8 mouse cellular contexts compared by ENCODE assay signal in the genomic region with DNA sequence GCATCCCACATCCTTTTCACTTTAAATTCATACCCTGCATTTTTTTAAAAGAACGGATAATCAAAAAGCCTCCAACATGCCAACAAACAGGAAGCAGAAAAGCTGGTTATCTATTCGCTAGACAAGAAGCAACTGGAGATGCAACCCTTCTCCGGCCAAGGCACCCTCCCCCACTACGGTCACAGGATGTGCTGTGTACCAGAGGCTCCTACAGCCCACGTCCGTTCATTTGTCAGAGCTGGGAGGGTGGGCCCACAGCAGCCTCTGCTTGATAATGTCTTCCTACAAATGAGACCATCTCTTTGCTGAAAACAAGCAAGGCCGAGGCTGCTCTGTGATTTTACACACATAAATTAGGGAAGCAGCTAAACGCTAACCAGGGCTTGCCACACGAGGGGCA.
DNase-seq lines count a peak whose midpoint lies in the region; ATAC-seq and TF ChIP-seq lines count a peak whose summit lies in the region.

No protein-coding gene starts in this region.

- H3K27ac ChIP-seq in gastrocnemius, adult 2 months = 0 out of 2 replicates have a peak overlapping the region, but pooled peaks have one; percentile 12
- H3K27ac ChIP-seq in embryonic facial prominence, embryonic 10.5 days (replicated peaks) = no peak overlapping the region
- H3K27ac ChIP-seq in hindbrain, embryonic 14.5 days = peak overlapping the region; percentile 12; the same call in 1 of the 2 replicates
- no peak overlapping the region for H3K27ac ChIP-seq in liver, embryonic 16.5 days (ENCODE audit: low read length)
- H3K27ac ChIP-seq in testis, adult 2 months (ENCODE audit: control insufficient read depth, insufficient read depth, low read depth, low read length) = peak overlapping the region; percentile 14

- WGBS in embryonic facial prominence, embryonic 10.5 days = 58% methylated on average over 9 of the region's 9 CpGs
- WGBS in hindbrain, embryonic 14.5 days = 43% methylated on average over 9 of the region's 9 CpGs
- 15% methylated on average over 9 of the region's 9 CpGs for WGBS in liver, embryonic 16.5 days (ENCODE audit: insufficient replicate concordance)

- H3K9me3 ChIP-seq in embryonic facial prominence, embryonic 10.5 days = no peaks in the 10 kb centered on the region
- H3K9me3 ChIP-seq in hindbrain, embryonic 14.5 days (ENCODE audit: control insufficient read depth, low read length) = no peaks in the 10 kb centered on the region
- no peaks in the 10 kb centered on the region for H3K9me3 ChIP-seq in liver, embryonic 16.5 days (replicated peaks; ENCODE audit: control insufficient read depth, low read length)

- no peak for TF ChIP-seq POLR2A in testis, adult 2 months (IDR thresholded peaks at IDR 0.05; ENCODE audit: control insufficient read depth, low read depth, low read length)

- intact Hi-C loops in gastrocnemius, adult 2 months (cut with DNase I) = no loop called here

- no peak overlapping the region for H3K4me3 ChIP-seq in gastrocnemius, adult 2 months
- H3K4me3 ChIP-seq in embryonic facial prominence, embryonic 10.5 days = no peak overlapping the region
- no peak overlapping the region for H3K4me3 ChIP-seq in hindbrain, embryonic 14.5 days (replicated peaks; ENCODE audit: low read length)
- H3K4me3 ChIP-seq in liver, embryonic 16.5 days (ENCODE audit: low read depth, low read length) = no peak overlapping the region
- no peak overlapping the region for H3K4me3 ChIP-seq in testis, adult 2 months (ENCODE audit: control insufficient read depth, low read depth, low read length)

- no peaks in the 10 kb centered on the region for H3K36me3 ChIP-seq in embryonic facial prominence, embryonic 10.5 days (replicated peaks)
- no peaks in the 10 kb centered on the region for H3K36me3 ChIP-seq in hindbrain, embryonic 14.5 days (replicated peaks; ENCODE audit: control insufficient read depth, insufficient read depth)
- H3K36me3 ChIP-seq in liver, embryonic 16.5 days (ENCODE audit: control insufficient read depth, insufficient read depth) = no peaks in the 10 kb centered on the region
- H3K36me3 ChIP-seq in testis, adult 2 months (ENCODE audit: control insufficient read depth, insufficient read depth, low read length) = no peaks in the 10 kb centered on the region

- H3K4me2 ChIP-seq in hindbrain, embryonic 14.5 days (replicated peaks) = peak overlapping the region; percentile 7; the same call in 1 of the 2 replicates
- H3K4me2 ChIP-seq in liver, embryonic 16.5 days (ENCODE audit: low read depth, low read length) = 0 out of 2 replicates have a peak overlapping the region, but pooled peaks have one; percentile 17

- peaks cover 17% of the 10 kb centered on the region for H3K4me1 ChIP-seq in embryonic facial prominence, embryonic 10.5 days
- peaks cover 7% of the 10 kb centered on the region; the same call in 1 of the 2 replicates for H3K4me1 ChIP-seq in hindbrain, embryonic 14.5 days (replicated peaks; ENCODE audit: control insufficient read depth, insufficient read depth, low read length)
- H3K4me1 ChIP-seq in liver, embryonic 16.5 days (ENCODE audit: control insufficient read depth, low read depth, low read length) = peaks cover 11% of the 10 kb centered on the region
- no peaks in the 10 kb centered on the region for H3K4me1 ChIP-seq in testis, adult 2 months (ENCODE audit: control insufficient read depth, insufficient read depth, low read length)

- H3K9ac ChIP-seq in hindbrain, embryonic 14.5 days = peak overlapping the region; percentile 40; the same call in 1 of the 2 replicates
- H3K9ac ChIP-seq in liver, embryonic 16.5 days (ENCODE audit: low read depth, low read length) = no peak overlapping the region

- no peak for TF ChIP-seq CTCF in gastrocnemius, adult 2 months (IDR thresholded peaks at IDR 0.05)
- no peak for TF ChIP-seq CTCF in testis, adult 2 months (IDR thresholded peaks at IDR 0.05; ENCODE audit: control insufficient read depth, insufficient read depth, insufficient replicate concordance, low read depth, low read length)

- DNase-seq in gastrocnemius, adult 2 months = no peak
- DNase-seq in gastrocnemius, postnatal 10 days = no peak
- peak; percentile 16 for DNase-seq in embryonic facial prominence, embryonic 10.5 days (ENCODE audit: low spot score)
- DNase-seq in hindbrain, embryonic 14.5 days (ENCODE audit: low spot score) = peak; percentile 36
- DNase-seq in thymus, postnatal 0 days (ENCODE audit: low spot score) = no peak
- DNase-seq in cerebellum, postnatal 36 days = no peak

- 0 out of 2 replicates have a peak, but pooled peaks cover 4% of the 10 kb centered on the region for H3K27me3 ChIP-seq in embryonic facial prominence, embryonic 10.5 days (replicated peaks; ENCODE audit: low read depth, poor library complexity, severe bottlenecking)
- no peaks in the 10 kb centered on the region for H3K27me3 ChIP-seq in hindbrain, embryonic 14.5 days (ENCODE audit: control insufficient read depth, insufficient read depth, low read length)
- no peaks in the 10 kb centered on the region for H3K27me3 ChIP-seq in liver, embryonic 16.5 days (ENCODE audit: control insufficient read depth, insufficient read depth, low read depth, low read length)
- H3K27me3 ChIP-seq in testis, adult 2 months (ENCODE audit: control insufficient read depth, insufficient read depth, low read length) = no peaks in the 10 kb centered on the region

- ATAC-seq in hindbrain, embryonic 14.5 days (ENCODE audit: low FRiP score) = 0 out of 2 replicates have a peak, but pooled peaks have one; percentile 17
- ATAC-seq in liver, embryonic 16.5 days (ENCODE audit: low read depth) = peak; percentile 61

Comparison
In these comparisons a context has a peak if more than half of its experiments do, and no peak if none do; other contexts are left out.
1. DNase-seq: peak in embryonic facial prominence, embryonic 10.5 days (single experiment) and hindbrain, embryonic 14.5 days (single experiment); none in gastrocnemius, adult 2 months (single experiment), gastrocnemius, postnatal 10 days (single experiment), thymus, postnatal 0 days (single experiment) and cerebellum, postnatal 36 days (0 of 2).
2. H3K27ac ChIP-seq: peak in gastrocnemius, adult 2 months (single experiment), hindbrain, embryonic 14.5 days (single experiment) and testis, adult 2 months (single experiment); none in embryonic facial prominence, embryonic 10.5 days (single experiment) and liver, embryonic 16.5 days (single experiment).